Mouse (Mus musculus) adrenal gland, postnatal 14 days (tissue): ENCODE measurements at regions not wholly inside any gene's neighbourhood (a gene's known extent, or its start where the extent isn't known, plus 50 kb on each side); places are given as distances from the start of the nearest gene placed in this dataset.

Experiments used
- DNase-seq: peaks from one replicate; pipeline ENCODE4 v3.0.0; 2021; ENCODE audit warnings: mixed read lengths

GRCm38 (mm10) chr2:138640654-138641053 is 384.3 kb downstream of the Btbd3 start:
- DNase-seq, result no peak

GRCm38 (mm10) chr2:138641335-138641734 is 385.0 kb downstream of the Btbd3 start:
- no peak for DNase-seq

- no peak for DNase-seq
Observed at GRCm38 (mm10) chr2:138648616-138649015, 392.3 kb downstream of the Btbd3 start.

- no peak for DNase-seq
Observed at GRCm38 (mm10) chr2:138659376-138659775, 403.0 kb downstream of the Btbd3 start.

GRCm38 (mm10) chr2:138670307-138670706 is 413.9 kb downstream of the Btbd3 start:
- DNase-seq, result no peak

- DNase-seq, result no peak
Observed at GRCm38 (mm10) chr2:138674801-138675200, 418.4 kb downstream of the Btbd3 start.

GRCm38 (mm10) chr2:138675229-138676065 is 419.1 kb downstream of the Btbd3 start:
- no peak for DNase-seq

GRCm38 (mm10) chr2:138688140-138688871 is 431.9 kb downstream of the Btbd3 start:
- no peak for DNase-seq

- no peak for DNase-seq
Observed at GRCm38 (mm10) chr2:138689497-138689896, 433.1 kb downstream of the Btbd3 start.

- DNase-seq, result no peak
Observed at GRCm38 (mm10) chr2:138702783-138703182, 446.4 kb downstream of the Btbd3 start.

- DNase-seq, result no peak
Observed at GRCm38 (mm10) chr2:138703943-138704541, 447.7 kb downstream of the Btbd3 start.

- DNase-seq, result no peak
Observed at GRCm38 (mm10) chr2:138708763-138709162, 452.4 kb downstream of the Btbd3 start.

GRCm38 (mm10) chr2:138733846-138734245 is 477.5 kb downstream of the Btbd3 start:
- no peak for DNase-seq

- no peak for DNase-seq
Observed at GRCm38 (mm10) chr2:138744806-138745205, 488.4 kb downstream of the Btbd3 start.

- no peak for DNase-seq
Observed at GRCm38 (mm10) chr2:138760439-138760963, 504.1 kb downstream of the Btbd3 start.

GRCm38 (mm10) chr2:138761400-138761799 is 505.0 kb downstream of the Btbd3 start:
- no peak for DNase-seq

GRCm38 (mm10) chr2:138766275-138766842 is 510.0 kb downstream of the Btbd3 start:
- DNase-seq, result no peak

- DNase-seq, result no peak
Observed at GRCm38 (mm10) chr2:138783781-138784180, 527.4 kb downstream of the Btbd3 start.

- no peak for DNase-seq
Observed at GRCm38 (mm10) chr2:138792711-138793450, 536.5 kb downstream of the Btbd3 start.

GRCm38 (mm10) chr2:138806196-138806595 is 549.8 kb downstream of the Btbd3 start:
- DNase-seq, result no peak

GRCm38 (mm10) chr2:138809767-138810166 is 553.4 kb downstream of the Btbd3 start:
- DNase-seq, result no peak

- DNase-seq, result no peak
Observed at GRCm38 (mm10) chr2:138820489-138820888, 564.1 kb downstream of the Btbd3 start.
